Mouse (Mus musculus) naive thymus-derived CD4-positive, alpha-beta T cell, adult 2 months (primary cell): ENCODE data around the gene Padi2.

Experiments used
- DNase-seq: peaks from one replicate; pipeline ENCODE4 v3.0.0-alpha.2; 2011; ENCODE audit warnings: low read depth

The Padi2 gene

GRCm38 (mm10) chr4:140987476-140987875 lies 81.3 kb downstream of the Padi2 start:
- DNase-seq: no peak

GRCm38 (mm10) chr4:140988706-140989290 lies 82.7 kb downstream of the Padi2 start:
- no peak for DNase-seq

- DNase-seq: no peak
Measured at GRCm38 (mm10) chr4:140989447-140989846, 83.3 kb downstream of the Padi2 start.

- no peak for DNase-seq
Measured at GRCm38 (mm10) chr4:140992215-140992614, 86.1 kb downstream of the Padi2 start.

GRCm38 (mm10) chr4:140993846-140994245 lies 87.7 kb downstream of the Padi2 start:
- DNase-seq: no peak

- DNase-seq: no peak
Measured at GRCm38 (mm10) chr4:140995811-140996210, 89.7 kb downstream of the Padi2 start.

- no peak for DNase-seq
Measured at GRCm38 (mm10) chr4:140996812-140997211, 90.7 kb downstream of the Padi2 start.
